24 mouse cellular contexts compared by ENCODE assay signal in the genomic region with DNA sequence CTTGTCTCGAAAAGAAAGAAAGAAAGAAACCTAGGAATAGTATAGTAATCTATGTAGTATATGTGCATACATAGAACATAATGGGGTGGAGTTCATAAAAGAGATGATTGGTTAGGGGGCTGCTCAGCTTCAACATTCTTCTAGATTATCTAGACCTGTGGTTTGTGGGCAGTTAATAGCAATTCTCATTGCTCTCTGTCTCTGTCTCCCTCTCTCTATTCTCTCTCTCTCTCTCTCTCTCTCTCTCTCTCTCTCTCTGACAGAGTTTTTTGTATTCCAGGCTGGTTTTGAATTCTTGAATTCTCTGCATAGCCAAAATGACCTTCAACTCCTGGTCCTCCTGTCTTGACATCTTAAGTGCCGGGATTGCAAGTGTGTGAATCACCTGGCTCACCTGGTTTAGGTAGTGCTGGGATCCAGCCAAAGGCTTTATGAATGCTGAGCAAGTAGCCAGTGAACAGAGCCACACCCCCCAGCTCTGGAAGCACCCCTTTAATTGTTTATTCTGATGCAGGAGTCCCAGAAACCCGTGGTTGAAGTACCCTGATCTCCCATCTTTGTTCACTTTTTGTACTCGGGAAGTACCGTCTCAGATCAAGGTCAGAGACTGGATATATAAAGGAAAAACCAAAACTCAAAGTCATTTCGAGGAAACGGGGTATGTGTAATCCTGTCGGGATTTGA. TPM values are rescaled to one million over a fixed set of nuclear protein-coding genes. Genes with fewer than 3 reads are reported as not detected.
DNase-seq lines count a peak whose midpoint lies in the region; TF ChIP-seq lines count a peak whose summit lies in the region.
"Had no signal": no experiment of that assay in that cellular context is flagged by ENCODE, and none has a peak within 500 bp of the region (broad histone marks: within the 10 kb centered on the region; RNA-seq: fewer than 3 reads in every experiment).

No protein-coding gene starts in this region.

- DNase-seq in lung, postnatal 36 days = peak; percentile 51
- DNase-seq in lung, adult 2 months = no peak
- DNase-seq in MEL-GATA-1-ER (ENCODE audit: extremely low read depth, low read depth) = peak; percentile 69
- peak; percentile 45 for DNase-seq in induced T-regulatory cell, adult 2 months (ENCODE audit: low read depth)
- DNase-seq in kidney, adult 8-10 months = no peak
- no peak for DNase-seq in layer of hippocampus, postnatal 25 days (ENCODE audit: extremely low spot score in 1 of 2, low spot score in 1 of 2)
- DNase-seq in ovary, postnatal 14 days (ENCODE audit: low spot score) = no peak
- DNase-seq: adrenal gland, postnatal 25 days; cerebellum, adult 11-12 months; cerebellum, adult 9-11 months; embryo, embryonic 11 days; gastrocnemius, adult 2 months; gastrocnemius, postnatal 36 days; heart, adult 2 months; kidney, adult 2 months; lung, postnatal 10 days had no signal

- WGBS in lung, adult 2 months = 45% methylated on average over 8 of the region's 8 CpGs

- no peak overlapping the region for H3K4me3 ChIP-seq in lung, adult 2 months (replicated peaks; ENCODE audit: extremely low read depth, low read depth, low read length)
- H3K4me3 ChIP-seq: embryonic facial prominence, embryonic 12.5 days; forebrain, embryonic 10.5 days; forebrain, embryonic 15.5 days; gastrocnemius, adult 2 months; heart, adult 2 months; heart, embryonic 12.5 days; hindbrain, embryonic 15.5 days; left cerebral cortex, adult 2 months; limb, embryonic 13.5 days; midbrain, embryonic 12.5 days had no signal

- TF ChIP-seq POLR2A in lung, adult 2 months (IDR thresholded peaks at IDR 0.05; ENCODE audit: borderline replicate concordance, extremely low read depth, low read depth, low read length) = no peak

- TF ChIP-seq CTCF in lung, adult 2 months (IDR thresholded peaks at IDR 0.05; ENCODE audit: insufficient read depth, low read length) = no peak

- peaks cover 5% of the 10 kb centered on the region; the same call in 1 of the 2 replicates for H3K4me1 ChIP-seq in lung, adult 2 months (ENCODE audit: control insufficient read depth, insufficient read depth, low read length)
- H3K4me1 ChIP-seq: embryonic facial prominence, embryonic 12.5 days had no signal

RNA-seq across cellular contexts. Expression of a gene that starts 8.8 kb away (rescaled TPM):
- polyA plus RNA-seq in lung, adult 2 months (2012; rRNA removed) = 43.9 and 47.2 TPM in 2 replicates
- 10 to 100 TPM; 33.1 to 38.0 TPM for total RNA-seq in layer of hippocampus, postnatal 25 days (2021)

Comparison
In these comparisons a context has a peak if more than half of its experiments do, and no peak if none do; other contexts are left out.
1. DNase-seq: peak in lung, postnatal 36 days (single experiment), MEL-GATA-1-ER (single experiment) and induced T-regulatory cell, adult 2 months (single experiment); none in lung, adult 2 months (single experiment), kidney, adult 8-10 months (0 of 2), layer of hippocampus, postnatal 25 days (0 of 2) and ovary, postnatal 14 days (single experiment).